Mouse (Mus musculus): Measurements from ENCODE around the gene Acvr1.
A peak's percentile ranks its signal among the peaks of the same experiment; 100 is the strongest.

Acvr1 gene

DNA sequence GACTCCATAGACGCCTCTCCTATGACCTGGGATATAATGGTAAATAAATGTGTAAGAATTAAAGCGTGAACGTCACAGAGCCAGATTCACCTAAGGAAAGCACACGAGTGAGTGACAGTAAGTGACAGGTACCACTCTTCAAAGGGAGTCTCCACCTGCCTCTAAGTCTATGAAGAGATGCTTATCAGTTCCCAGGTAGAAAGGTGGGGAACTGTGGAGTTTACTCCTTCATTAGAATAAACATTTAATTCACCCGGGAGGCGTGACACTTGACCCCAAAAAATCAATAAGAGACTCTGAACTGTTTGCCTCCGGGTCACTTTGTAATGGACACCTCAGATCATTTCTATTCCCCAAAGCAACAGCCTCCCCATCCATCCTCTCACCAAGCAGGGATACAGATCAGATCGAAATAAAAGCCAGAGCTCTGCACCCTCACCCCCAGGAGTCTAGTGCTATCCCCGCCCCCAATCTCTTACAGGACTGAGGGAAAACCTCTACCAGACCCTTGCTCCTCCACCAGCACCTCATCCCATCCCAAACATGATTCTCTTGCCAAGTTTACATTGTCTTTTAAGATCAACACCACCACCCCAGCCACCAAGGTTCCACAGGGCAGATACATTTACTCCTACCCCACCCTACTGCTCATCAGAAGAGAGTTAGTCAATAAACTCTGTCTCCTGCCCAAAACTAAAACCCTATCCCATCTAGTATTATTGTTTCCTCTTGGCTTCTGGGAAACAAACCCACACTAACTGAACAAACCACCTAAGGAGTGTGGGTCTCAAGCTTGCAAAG, 9.7 kb downstream of the Acvr1 start:
- DNase-seq (ENCODE audit: low spot score in 2 of 2): no peak

- DNase-seq (ENCODE audit: low spot score in 2 of 2): no peak
Observed at GRCm38 (mm10) chr2:58552296-58552695, 14.7 kb downstream of the Acvr1 start.

GRCm38 (mm10) chr2:58551866-58552265, 15.1 kb downstream of the Acvr1 start:
- DNase-seq (ENCODE audit: low spot score in 2 of 2): no peak

GRCm38 (mm10) chr2:58550488-58550887, 16.5 kb downstream of the Acvr1 start:
- no peak for DNase-seq (ENCODE audit: low spot score in 2 of 2)

DNA sequence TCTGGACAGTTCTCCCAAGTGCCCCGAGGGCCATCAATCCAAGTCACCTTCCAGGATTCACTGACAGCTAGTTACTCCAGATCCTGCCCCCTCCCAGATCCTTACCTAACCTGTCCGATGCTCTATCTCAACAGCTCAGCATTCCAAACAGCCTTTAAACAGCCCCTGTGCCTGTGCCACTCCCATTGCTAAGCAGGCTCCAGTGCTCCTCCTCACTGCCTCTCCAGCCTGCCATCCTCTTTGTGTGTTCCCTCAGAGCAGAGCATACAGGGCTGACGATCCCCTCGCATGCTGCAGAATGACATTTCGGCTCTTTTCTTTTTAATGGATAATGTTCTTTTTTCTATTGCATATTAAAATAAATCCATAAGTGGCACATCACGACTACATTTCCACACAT, 17.0 kb downstream of the Acvr1 start:
- DNase-seq (ENCODE audit: low spot score in 2 of 2): no peak

GRCm38 (mm10) chr2:58548943-58549342, 18.0 kb downstream of the Acvr1 start:
- no peak for DNase-seq (ENCODE audit: low spot score in 2 of 2)

DNA sequence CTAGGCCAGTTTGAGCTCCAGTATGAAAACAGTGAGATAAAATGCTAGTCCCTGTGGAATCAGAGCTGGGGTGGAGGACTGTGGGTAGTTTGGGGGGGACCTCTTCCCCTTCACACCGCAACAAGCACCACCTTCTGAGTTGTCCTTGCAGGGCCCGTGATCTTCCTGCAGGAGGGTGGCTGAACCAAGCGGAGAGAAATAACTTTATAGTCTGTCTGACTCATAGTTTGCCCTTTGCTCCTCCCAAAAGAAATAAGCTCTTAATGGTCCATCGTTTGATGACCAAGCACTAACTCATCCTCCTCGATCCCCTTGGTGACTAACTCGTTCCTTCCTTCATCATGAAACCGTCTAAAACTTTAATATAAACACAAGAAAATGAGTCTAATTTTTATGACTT, 20.7 kb downstream of the Acvr1 start:
- no peak for DNase-seq (ENCODE audit: low spot score in 2 of 2)

DNA sequence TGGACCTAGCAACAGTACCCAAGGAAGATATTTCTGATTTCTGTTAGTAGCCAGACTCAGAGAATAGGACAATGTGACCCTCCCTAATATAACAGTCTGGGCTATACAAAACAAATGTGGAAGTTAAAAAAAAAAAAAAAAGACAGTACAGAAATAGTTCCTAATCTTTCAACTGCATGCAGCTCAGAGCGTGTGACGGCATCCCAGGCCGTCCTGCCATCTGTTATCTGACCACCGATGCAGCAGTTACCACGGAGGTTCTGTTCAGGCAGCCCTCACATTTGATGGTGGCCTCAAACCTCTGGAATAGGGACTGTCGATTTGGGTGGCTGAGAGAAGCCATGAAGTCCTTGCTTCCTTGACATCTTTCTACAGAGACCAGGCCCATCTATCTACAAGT, 22.6 kb downstream of the Acvr1 start:
- DNase-seq (ENCODE audit: low spot score in 2 of 2): no peak

GRCm38 (mm10) chr2:58543252-58543651, 23.7 kb downstream of the Acvr1 start:
- DNase-seq (ENCODE audit: low spot score in 2 of 2): no peak

GRCm38 (mm10) chr2:58538196-58538595, 28.8 kb downstream of the Acvr1 start:
- no peak for DNase-seq (ENCODE audit: low spot score in 2 of 2)

- DNase-seq (ENCODE audit: low spot score in 2 of 2): no peak
Observed at GRCm38 (mm10) chr2:58536796-58537195, 30.2 kb downstream of the Acvr1 start.

- DNase-seq (ENCODE audit: low spot score in 2 of 2): no peak
Observed at GRCm38 (mm10) chr2:58535233-58535632, 31.7 kb downstream of the Acvr1 start.

DNA sequence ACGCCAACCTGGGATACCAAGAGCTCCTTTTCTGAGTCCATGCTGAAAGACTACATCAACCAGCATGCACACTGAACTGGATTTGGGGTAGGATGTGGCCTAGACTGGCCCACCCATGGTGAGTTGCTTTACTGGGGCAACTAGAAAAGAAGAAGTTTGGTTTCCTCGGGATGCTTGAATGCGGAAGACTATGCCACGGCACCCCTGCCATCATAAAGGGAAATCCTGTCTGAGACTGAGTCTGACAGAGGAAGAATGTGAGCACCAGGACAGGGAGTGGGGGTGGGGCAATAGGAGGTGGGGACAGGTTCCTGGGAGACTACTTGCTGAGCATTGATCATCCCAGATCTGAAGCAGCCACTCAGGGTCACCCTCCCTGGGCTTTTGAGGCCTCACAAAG, 32.6 kb downstream of the Acvr1 start:
- DNase-seq (ENCODE audit: low spot score in 2 of 2): no peak

DNA sequence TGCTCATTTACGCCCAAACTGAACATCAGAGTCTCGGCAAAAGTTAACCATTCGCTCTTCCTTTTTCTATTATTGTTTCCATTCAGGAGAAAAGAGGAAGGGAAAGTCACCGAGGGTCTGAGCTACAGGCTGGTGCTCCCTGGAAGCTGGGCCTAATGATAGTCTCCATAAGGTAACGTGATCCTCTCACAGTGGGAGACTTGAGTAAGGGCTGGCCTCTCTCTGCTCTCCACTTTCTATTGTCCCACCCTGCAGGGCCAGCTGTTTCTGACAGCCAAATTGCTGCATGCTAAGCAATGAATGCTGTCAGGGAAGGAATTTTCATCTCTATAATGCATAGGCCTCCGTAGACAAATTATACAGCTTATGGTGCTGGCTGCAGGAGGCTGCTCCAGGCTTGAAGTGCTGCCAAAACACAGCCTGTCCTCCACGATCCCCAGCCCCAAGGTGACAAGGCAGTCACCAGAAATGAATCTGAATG, 33.4 kb downstream of the Acvr1 start:
- DNase-seq (ENCODE audit: low spot score in 2 of 2): peak in 1 of 2 experiments; percentile 20

DNA sequence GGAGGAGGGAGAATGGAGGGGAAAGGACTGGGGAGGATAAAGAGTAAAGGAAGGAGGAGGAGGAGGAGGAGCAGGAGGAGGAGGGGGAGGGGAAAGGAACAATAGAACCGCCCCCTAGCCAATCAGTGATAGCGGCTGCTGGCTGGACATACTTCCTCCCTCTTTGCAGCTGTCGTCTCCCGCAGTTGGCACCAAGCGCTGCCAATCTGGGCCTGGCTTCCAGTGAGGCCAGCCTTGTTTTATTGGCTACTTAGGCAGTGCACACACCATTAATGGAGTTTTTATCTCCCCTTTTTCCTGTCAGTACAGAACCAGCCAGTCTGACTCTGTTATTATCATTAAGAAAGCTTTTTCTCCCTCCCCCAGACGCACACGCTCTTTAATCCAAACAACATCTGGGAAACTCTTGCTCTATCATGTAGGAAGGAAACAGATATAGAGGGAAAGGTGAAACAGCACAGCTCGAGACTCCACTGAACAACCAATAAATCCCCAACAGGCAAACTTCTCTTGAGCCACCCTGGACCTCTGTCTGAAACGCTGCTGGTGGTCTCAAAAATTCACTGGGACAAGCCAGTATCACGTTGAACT, 34.6 kb downstream of the Acvr1 start:
- peak; percentile 60 to 64 for DNase-seq (ENCODE audit: low spot score in 2 of 2)

GRCm38 (mm10) chr2:58530521-58530920, 36.4 kb downstream of the Acvr1 start:
- no peak for DNase-seq (ENCODE audit: low spot score in 2 of 2)

- no peak for DNase-seq (ENCODE audit: low spot score in 2 of 2)
Observed at GRCm38 (mm10) chr2:58529860-58530440, 37.0 kb downstream of the Acvr1 start.

- DNase-seq (ENCODE audit: low spot score in 2 of 2): no peak
Observed at GRCm38 (mm10) chr2:58529384-58529783, 37.6 kb downstream of the Acvr1 start.

DNA sequence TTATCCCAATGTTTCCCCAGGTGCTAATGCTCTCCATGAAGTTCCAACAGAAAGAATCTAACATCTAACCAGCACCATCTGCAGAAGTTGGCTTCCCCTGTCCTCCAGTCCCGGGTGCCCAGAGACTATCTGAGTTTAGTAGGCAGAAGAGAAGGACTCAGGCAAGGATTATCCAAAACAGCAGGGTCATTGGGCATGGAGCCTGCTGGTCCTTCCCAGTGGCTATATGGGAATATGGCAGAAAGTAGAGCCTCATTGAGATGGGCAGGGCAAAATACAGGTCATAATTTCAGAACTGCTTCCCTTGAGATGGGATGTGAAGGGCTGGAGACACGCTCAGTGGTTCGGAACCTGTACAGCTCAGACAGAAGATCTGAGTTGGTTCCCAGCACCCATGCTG, 39.2 kb downstream of the Acvr1 start:
- no peak for DNase-seq (ENCODE audit: low spot score in 2 of 2)

- no peak for DNase-seq (ENCODE audit: low spot score in 2 of 2)
Observed at GRCm38 (mm10) chr2:58524356-58524755, 42.6 kb downstream of the Acvr1 start.

- no peak for DNase-seq (ENCODE audit: low spot score in 2 of 2)
Observed at GRCm38 (mm10) chr2:58523894-58524293, 43.1 kb downstream of the Acvr1 start.

DNA sequence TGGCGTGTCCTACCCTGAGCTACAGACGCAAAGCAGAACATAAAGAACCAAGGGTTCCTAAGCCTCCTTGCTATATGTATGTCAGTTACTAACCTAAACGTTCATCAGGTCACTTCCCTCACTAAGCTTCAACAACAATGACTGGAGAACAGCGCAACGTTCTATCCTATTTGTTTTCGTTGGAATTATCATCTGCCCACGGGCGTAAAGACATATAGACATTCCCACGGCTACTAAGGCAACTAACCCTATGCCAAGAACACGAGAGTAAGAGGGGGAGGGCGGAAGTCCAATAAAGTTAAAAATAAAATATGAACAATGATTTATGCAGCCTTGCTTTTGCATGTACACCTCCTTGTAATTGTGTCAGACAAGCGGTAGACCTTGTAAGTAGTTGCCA, 43.9 kb downstream of the Acvr1 start:
- no peak for DNase-seq (ENCODE audit: low spot score in 2 of 2)

GRCm38 (mm10) chr2:58521621-58522020, 45.3 kb downstream of the Acvr1 start:
- DNase-seq (ENCODE audit: low spot score in 2 of 2): no peak

All from frontal cortex, postnatal 36 days (tissue).